Mouse (Mus musculus): ENCODE data around the gene Tcf20. TPM values are rescaled to one million over a fixed set of nuclear protein-coding genes. Genes with fewer than 3 reads are reported as not detected.
"Not testable (repeated sequence)": the region's sequence is repeated elsewhere in the genome, so short reads cannot be mapped to it uniquely, and the experiment has no call there.

The Tcf20 gene
- polyA plus RNA-seq, 1 experiment: 20.0 TPM

DNA sequence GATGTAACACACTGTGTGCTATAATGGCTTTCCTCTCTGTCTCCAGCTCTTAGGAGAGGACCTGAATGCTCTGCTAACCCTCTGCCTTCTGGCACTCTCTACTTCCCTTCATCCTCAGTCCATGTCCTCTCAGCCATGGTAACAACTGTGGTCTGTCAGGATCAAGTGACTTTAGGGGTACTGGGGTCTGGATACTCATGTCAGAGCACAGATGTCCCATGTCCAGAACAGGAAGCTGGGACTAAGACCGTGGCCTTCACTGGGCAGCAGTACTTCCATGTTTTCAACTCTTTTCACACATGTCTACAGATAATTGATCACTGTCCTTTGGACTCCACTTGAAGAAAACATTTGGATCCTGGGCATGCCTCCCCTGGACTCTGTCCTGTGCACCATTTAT, 203.9 kb downstream of the Tcf20 start:
- no peak for TF ChIP-seq POLR2A (IDR thresholded peaks at IDR 0.05; ENCODE audit: low read depth, low read length)
- TF ChIP-seq CTCF (IDR thresholded peaks at IDR 0.05; ENCODE audit: extremely low read depth, insufficient read length, insufficient replicate concordance, low read depth, low read length): no peak
- Histone ChIP-seq H3K27me3 (ENCODE audit: control insufficient read depth, insufficient read depth, low read length) (no peaks in the 10 kb centered on the region), H3K4me1 (ENCODE audit: control insufficient read depth, insufficient read depth, insufficient read length, low read length) (no peaks in the 10 kb centered on the region), H3K4me3 (ENCODE audit: low read depth, low read length) (no peak overlapping the region), H3K36me3 (ENCODE audit: control insufficient read depth, insufficient read depth, low read length) (no peaks in the 10 kb centered on the region), H3K27ac (ENCODE audit: insufficient read depth, low read depth, low read length) (no peak overlapping the region)
- WGBS: 85% methylated on average over 1 of the region's 1 CpGs

DNA sequence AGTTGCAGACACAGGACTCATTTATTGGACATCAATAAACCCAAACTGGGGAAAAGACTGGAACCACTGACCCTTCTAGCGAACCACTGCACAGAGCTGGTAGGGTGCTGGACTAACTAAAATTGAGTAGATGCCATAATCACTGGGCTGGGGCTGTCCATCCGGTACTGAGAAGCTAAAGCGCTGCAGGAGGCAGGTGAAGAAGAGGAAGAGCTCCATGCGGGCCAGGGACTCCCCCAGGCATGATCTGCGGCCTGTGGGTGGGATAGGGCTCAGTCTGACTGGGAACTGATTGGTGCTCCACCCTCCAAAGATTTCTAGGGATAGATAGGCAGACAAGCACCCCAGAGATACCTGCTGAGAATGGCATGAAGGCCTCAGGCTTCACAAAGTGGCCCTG, 209.8 kb downstream of the Tcf20 start:
- not testable (repeated sequence) for H3K4me3 ChIP-seq (ENCODE audit: low read depth, low read length); H3K36me3 ChIP-seq (ENCODE audit: control insufficient read depth, insufficient read depth, low read length); H3K27ac ChIP-seq (ENCODE audit: insufficient read depth, low read depth, low read length); H3K4me1 ChIP-seq (ENCODE audit: control insufficient read depth, insufficient read depth, insufficient read length, low read length); H3K27me3 ChIP-seq (ENCODE audit: control insufficient read depth, insufficient read depth, low read length)
- WGBS: 90% methylated on average over 5 of the region's 5 CpGs

DNA sequence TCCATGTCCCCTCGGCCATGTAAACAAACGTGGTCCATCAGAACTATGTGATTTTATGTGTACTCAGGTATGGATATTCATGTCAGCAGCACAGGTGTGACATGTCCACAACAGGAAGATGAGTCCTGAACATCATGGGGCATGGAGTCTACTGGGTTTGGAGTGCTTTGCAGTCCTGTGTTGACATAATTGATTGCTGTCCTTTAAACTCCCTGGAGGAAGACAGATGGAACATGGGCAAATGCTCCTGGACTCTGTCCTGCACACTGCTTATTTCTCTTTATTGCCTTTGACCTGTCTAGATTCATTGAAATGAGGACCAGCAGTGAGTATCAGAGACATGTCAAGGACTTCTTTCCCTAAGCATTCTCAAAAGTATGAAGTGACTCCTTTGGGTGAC, 221.7 kb downstream of the Tcf20 start:
- Histone ChIP-seq H3K27ac (ENCODE audit: insufficient read depth, low read depth, low read length) (no peak overlapping the region), H3K4me1 (ENCODE audit: control insufficient read depth, insufficient read depth, insufficient read length, low read length) (no peaks in the 10 kb centered on the region), H3K36me3 (ENCODE audit: control insufficient read depth, insufficient read depth, low read length) (no peaks in the 10 kb centered on the region), H3K4me3 (ENCODE audit: low read depth, low read length) (no peak overlapping the region), H3K27me3 (ENCODE audit: control insufficient read depth, insufficient read depth, low read length) (no peaks in the 10 kb centered on the region)
- TF ChIP-seq POLR2A (IDR thresholded peaks at IDR 0.05; ENCODE audit: low read depth, low read length): no peak
- no peak for TF ChIP-seq CTCF (IDR thresholded peaks at IDR 0.05; ENCODE audit: extremely low read depth, insufficient read length, insufficient replicate concordance, low read depth, low read length)
- WGBS: 83% methylated on average over 2 of the region's 2 CpGs

DNA sequence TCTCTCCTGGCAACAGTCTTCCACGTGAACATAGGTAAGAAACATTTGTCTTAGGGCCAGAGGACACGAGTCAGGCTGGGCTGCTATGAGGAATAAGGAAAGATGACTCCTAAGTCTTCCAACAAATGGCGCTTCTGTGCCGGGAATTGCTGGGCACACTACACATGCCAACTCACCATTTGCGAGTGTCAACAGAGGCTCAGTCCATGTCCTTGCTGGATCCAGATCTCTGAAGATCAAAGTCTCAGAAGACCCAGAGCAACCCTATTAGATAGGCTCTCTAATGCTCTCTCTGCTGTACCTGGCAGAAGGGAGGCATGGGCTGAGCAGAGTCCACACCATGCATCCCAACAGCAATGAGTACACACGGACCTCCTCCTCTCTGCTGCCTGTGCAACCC, 222.8 kb downstream of the Tcf20 start:
- Histone ChIP-seq H3K4me3 (ENCODE audit: low read depth, low read length) (no peak overlapping the region), H3K27ac (ENCODE audit: insufficient read depth, low read depth, low read length) (no peak overlapping the region), H3K4me1 (ENCODE audit: control insufficient read depth, insufficient read depth, insufficient read length, low read length) (no peaks in the 10 kb centered on the region), H3K27me3 (ENCODE audit: control insufficient read depth, insufficient read depth, low read length) (no peaks in the 10 kb centered on the region), H3K36me3 (ENCODE audit: control insufficient read depth, insufficient read depth, low read length) (no peaks in the 10 kb centered on the region)
- TF ChIP-seq CTCF (IDR thresholded peaks at IDR 0.05; ENCODE audit: extremely low read depth, insufficient read length, insufficient replicate concordance, low read depth, low read length) (no peak), POLR2A (IDR thresholded peaks at IDR 0.05; ENCODE audit: low read depth, low read length) (no peak)
- WGBS: 82% methylated on average over 6 of the region's 6 CpGs

DNA sequence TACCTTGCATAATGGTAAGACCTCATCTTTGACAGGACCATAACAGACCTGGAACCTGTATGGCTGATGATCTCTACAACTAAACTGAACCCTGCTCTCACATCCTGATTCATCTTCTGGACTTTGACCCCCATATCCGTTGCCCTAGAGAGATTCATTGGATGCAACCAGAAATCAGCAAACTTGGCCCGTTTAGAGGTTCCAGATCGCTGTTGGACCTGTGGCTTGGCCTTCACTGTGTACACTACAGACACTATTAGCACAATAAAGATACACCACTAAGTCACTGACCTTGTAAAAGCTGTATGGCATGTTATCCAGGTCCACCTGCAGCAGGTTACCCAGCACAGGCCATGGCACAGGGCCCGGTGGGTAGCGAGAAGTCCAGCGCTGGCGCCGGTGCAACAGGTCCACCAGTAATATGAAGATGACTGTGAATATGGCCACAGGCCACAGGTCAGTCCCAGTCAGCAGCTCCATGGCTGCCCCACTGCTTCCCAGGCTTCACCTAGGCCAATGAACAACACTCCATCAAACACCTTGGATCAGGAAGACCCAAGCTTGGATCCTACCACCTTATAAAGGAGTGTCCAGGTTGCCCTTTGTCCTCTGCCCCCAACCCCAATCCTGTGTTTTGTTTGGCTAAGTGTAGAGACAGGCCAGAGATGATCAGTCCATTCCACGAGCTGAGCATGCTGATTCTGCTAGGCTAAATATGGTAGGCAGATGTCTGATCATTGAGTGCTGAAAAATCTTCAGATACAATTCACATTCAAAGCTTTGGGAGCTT, 223.8 kb downstream of the Tcf20 start, which contains the start of gene Cyp2d40:
Cyp2d40 (minus strand) TSS at position 553 of the 790 bp plus-strand sequence.
- H3K27me3 ChIP-seq (ENCODE audit: control insufficient read depth, insufficient read depth, low read length): no peaks in the 10 kb centered on the region
- H3K4me1 ChIP-seq (ENCODE audit: control insufficient read depth, insufficient read depth, insufficient read length, low read length): no peaks in the 10 kb centered on the region
- 85% methylated on average over 9 of the region's 9 CpGs for WGBS
- TF ChIP-seq CTCF (IDR thresholded peaks at IDR 0.05; ENCODE audit: extremely low read depth, insufficient read length, insufficient replicate concordance, low read depth, low read length) (no peak), POLR2A (IDR thresholded peaks at IDR 0.05; ENCODE audit: low read depth, low read length) (no peak)
- H3K36me3 ChIP-seq (ENCODE audit: control insufficient read depth, insufficient read depth, low read length): no peaks in the 10 kb centered on the region
- H3K27ac ChIP-seq (ENCODE audit: insufficient read depth, low read depth, low read length): no peak within 1 kb of the TSS
- H3K4me3 ChIP-seq (ENCODE audit: low read depth, low read length): no peak within 1 kb of the TSS

Other genes with a start within 250 kb of the Tcf20 start
- gene Cyp2d40, start 223.7 kb downstream of the Tcf20 start, polyA plus RNA-seq (2012; rRNA removed): not detected in 2 replicates
- 165 and 498 TPM in 2 replicates for gene Cyp2d26, start 193.6 kb downstream of the Tcf20 start, polyA plus RNA-seq (2012; rRNA removed)
- gene Nfam1, start 45.4 kb upstream of the Tcf20 start, polyA plus RNA-seq (2012; rRNA removed): 2.1 TPM in 2 replicates
- gene Serhl, start 101.6 kb upstream of the Tcf20 start, polyA plus RNA-seq (2012; rRNA removed): 51.2 and 133 TPM in 2 replicates
- 33.1 and 72.4 TPM in 2 replicates for gene Rrp7a, start 134.9 kb upstream of the Tcf20 start, polyA plus RNA-seq (2012; rRNA removed)
- 24.5 and 46.7 TPM in 2 replicates for gene Poldip3, start 161.5 kb upstream of the Tcf20 start, polyA plus RNA-seq (2012; rRNA removed)
- 426 and 624 TPM in 2 replicates for gene Cyb5r3, start 184.7 kb upstream of the Tcf20 start, polyA plus RNA-seq (2012; rRNA removed)

Measured in small intestine, adult 2 months (tissue).